Mouse (Mus musculus) stomach, adult 2 months (tissue): ENCODE results near the gene Adam22. TPM values are rescaled to one million over a fixed set of nuclear protein-coding genes. Genes with fewer than 3 reads are reported as not detected.

Experiments
- polyA plus RNA-seq: library from polyadenylated mRNA; depleted of rRNA; stranded (reverse); fragments of >200 nt; gene quantifications from 2 replicates; pipeline ENCODE4 v1.2.3, GENCODE M21; 2012; rRNA removed

Adam22 gene
- polyA plus RNA-seq, result 0.12 and 0.27 TPM in 2 replicates

DNA sequence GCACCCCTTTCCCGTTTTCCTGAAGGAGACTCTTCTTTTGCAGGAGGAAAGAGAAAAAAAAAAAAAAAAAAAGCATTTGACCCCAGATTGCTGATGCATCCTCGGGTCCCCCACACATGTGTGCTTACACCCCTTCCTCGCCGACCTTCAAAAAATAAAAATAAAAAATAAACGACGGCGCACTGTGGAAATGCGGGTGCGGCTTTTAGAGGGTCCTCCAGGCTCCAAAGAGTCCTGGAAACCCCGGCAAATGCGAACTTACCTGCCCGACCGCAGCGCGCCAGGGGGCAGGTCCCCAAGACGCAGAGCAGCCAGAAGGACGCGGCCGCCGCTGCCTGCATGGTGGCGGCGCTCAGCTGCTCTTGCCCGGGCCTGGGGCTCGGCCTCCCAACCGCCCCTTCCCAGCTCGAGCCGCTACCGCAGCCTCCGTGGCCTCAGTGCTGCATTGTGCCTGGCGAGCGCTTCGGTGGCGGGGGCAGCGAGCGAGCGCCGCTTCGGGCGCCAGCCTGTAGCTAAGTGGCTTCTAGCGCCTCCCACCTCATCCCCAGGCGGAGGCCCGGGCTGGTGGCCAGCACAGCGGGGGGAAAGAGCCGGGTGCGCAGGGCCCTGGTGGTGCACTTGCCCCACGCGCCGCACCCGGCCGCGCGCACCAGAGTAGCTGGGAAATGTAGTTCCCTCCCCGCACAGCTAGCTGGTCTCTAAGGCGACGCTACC, at the start of gene Adam22:
Adam22 (minus strand) TSS at position 547 of the 714 bp plus-strand sequence.

DNA sequence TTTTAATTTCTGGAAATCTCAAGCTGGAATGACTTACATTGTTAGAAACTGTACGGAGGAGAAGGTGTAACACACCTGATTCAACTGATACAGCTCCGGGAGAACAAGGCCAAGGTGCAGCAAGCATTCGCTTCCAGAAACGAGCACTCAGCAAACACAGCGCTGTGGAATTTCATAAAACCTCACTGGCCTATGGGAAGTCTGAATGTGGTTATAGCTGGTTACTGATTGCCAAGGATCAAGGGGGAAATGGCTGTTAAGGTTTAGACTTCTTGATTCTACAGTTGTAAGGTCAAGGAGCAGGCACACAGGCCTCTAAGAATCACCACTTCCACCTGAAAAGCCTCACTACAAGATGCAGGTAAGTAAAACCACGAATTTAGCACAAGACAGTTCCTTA, 322.1 kb downstream of the Adam22 start, which contains the start of gene Sri:
Sri (plus strand) TSS at position 224 of the 400 bp plus-strand sequence.

Other genes with a start within 250 kb of the Adam22 start
- gene Dbf4, start 54.6 kb upstream of the Adam22 start, polyA plus RNA-seq, result 1.6 and 2.8 TPM in 2 replicates
- gene Slc25a40, start 54.7 kb upstream of the Adam22 start, polyA plus RNA-seq, result 0.25 and 0.48 TPM in 2 replicates